Mouse (Mus musculus): Measurements from ENCODE around the gene Gm10190. TPM values are rescaled to one million over a fixed set of nuclear protein-coding genes. Genes with fewer than 3 reads are reported as not detected.
"Not testable (repeated sequence)": the region's sequence is repeated elsewhere in the genome, so short reads cannot be mapped to it uniquely, and the experiment has no call there.

Gm10190 gene
- total and polyA plus RNA-seq, 2 experiments from 2014 or later = 5.0 TPM; not detected in 1

DNA sequence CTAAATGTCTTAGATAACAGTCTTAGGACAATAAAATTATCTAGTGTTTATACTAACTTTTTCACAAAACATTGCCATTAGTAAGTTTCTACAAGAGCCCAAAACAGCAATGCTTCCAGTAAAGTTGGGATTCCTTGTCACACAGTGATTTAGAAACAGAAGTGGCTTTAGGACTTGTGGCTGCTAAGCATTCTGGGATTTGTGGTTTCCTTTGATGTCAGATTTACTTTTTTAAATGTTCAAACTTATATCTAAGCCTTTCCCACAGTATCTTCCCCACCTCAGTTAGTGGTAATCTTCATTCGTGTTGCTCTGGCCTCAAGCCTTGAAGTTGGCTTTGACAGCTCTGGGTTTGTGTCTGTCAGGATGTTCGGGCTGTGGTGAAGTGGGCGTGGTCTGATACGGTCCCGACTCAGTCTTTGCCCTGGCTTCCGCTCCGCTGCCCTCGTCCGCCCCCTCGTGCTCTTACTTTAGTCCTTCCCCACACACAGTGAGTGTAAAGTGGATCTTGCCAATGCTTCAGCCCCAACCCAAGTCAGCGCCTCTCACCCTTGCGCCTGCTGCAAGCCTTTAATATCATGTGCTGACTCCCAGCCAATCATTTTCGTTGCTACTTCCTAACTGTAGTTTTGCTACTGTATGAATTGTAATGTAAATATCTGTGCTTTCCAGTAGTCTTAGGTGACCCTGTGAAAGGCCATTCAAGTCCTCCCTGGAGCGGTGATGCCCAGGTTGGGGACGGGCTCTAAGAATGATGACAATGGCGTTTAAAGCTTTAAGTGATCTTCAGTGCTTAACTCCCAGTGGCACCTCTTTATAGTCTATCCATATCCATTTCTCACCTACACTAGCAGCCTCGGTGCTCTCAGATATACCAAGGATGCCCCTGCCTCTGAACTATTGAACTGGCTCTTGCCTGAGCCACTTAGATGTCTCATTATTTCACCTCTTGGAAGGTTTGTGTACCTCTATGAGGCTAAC lies 18.4 kb upstream of the Gm10190 start:
- peak; percentile 64 for DNase-seq (ENCODE audit: low spot score)
- peak; percentile 65 for TF ChIP-seq CTCF (IDR thresholded peaks at IDR 0.05)

GRCm38 (mm10) chr17:80390024-80390423 lies 16.7 kb upstream of the Gm10190 start:
- no peaks in the 10 kb centered on the region for H3K4me1 ChIP-seq (ENCODE audit: insufficient read depth, low read length)
- no peak for ATAC-seq (ENCODE audit: low FRiP score)
- no peak for TF ChIP-seq CTCF (IDR thresholded peaks at IDR 0.05)
- no peak for DNase-seq (ENCODE audit: low spot score)
- H3K9ac ChIP-seq (replicated peaks; ENCODE audit: low read length, poor library complexity, severe bottlenecking) = no peak overlapping the region
- H3K27me3 ChIP-seq (ENCODE audit: insufficient read depth, low read length) = no peaks in the 10 kb centered on the region
- no peak overlapping the region for H3K27ac ChIP-seq (ENCODE audit: low read depth, low read length)
- H3K4me3 ChIP-seq (ENCODE audit: low read depth, low read length) = no peak overlapping the region
- no peak overlapping the region for H3K4me2 ChIP-seq (ENCODE audit: low read depth, low read length, poor library complexity, severe bottlenecking)
- H3K36me3 ChIP-seq (ENCODE audit: insufficient read depth, low read length) = no peaks in the 10 kb centered on the region
- H3K9me3 ChIP-seq (ENCODE audit: low read length) = no peaks in the 10 kb centered on the region
- WGBS = 66% methylated on average over 10 of the region's 10 CpGs

More for the DNA sequence above, 18.4 kb upstream of the Gm10190 start:
- Histone ChIP-seq H3K4me2 (ENCODE audit: low read depth, low read length, poor library complexity, severe bottlenecking) (peak overlapping the region; percentile 59), H3K4me1 (ENCODE audit: insufficient read depth, low read length) (no peaks in the 10 kb centered on the region), H3K9me3 (ENCODE audit: low read length) (no peaks in the 10 kb centered on the region), H3K4me3 (ENCODE audit: low read depth, low read length) (peak overlapping the region; percentile 47), H3K36me3 (ENCODE audit: insufficient read depth, low read length) (no peaks in the 10 kb centered on the region), H3K27ac (ENCODE audit: low read depth, low read length) (no peak overlapping the region), H3K9ac (replicated peaks; ENCODE audit: low read length, poor library complexity, severe bottlenecking) (0 out of 2 replicates have a peak overlapping the region, but pooled peaks have one; percentile 20), H3K27me3 (ENCODE audit: insufficient read depth, low read length) (no peaks in the 10 kb centered on the region)
- 15% methylated on average over 17 of the region's 17 CpGs for WGBS
- peak; percentile 85 for ATAC-seq (ENCODE audit: low FRiP score)

GRCm38 (mm10) chr17:80385671-80386070 lies 12.3 kb upstream of the Gm10190 start:
- Histone ChIP-seq H3K27me3 (ENCODE audit: insufficient read depth, low read length) (no peaks in the 10 kb centered on the region), H3K4me1 (ENCODE audit: insufficient read depth, low read length) (no peaks in the 10 kb centered on the region)
- 63% methylated on average over 1 of the region's 1 CpGs for WGBS

GRCm38 (mm10) chr17:80378386-80378785 lies 5.0 kb upstream of the Gm10190 start:
- not testable (repeated sequence) for ATAC-seq (ENCODE audit: low FRiP score)

More at GRCm38 (mm10) chr17:80385671-80386070, 12.3 kb upstream of the Gm10190 start:
- H3K27ac ChIP-seq (ENCODE audit: low read depth, low read length) = no peak overlapping the region
- no peaks in the 10 kb centered on the region for H3K9me3 ChIP-seq (ENCODE audit: low read length)
- no peak overlapping the region for H3K4me3 ChIP-seq (ENCODE audit: low read depth, low read length)
- TF ChIP-seq CTCF (IDR thresholded peaks at IDR 0.05) = no peak
- ATAC-seq (ENCODE audit: low FRiP score) = no peak
- no peak for DNase-seq (ENCODE audit: low spot score)
- H3K36me3 ChIP-seq (ENCODE audit: insufficient read depth, low read length) = no peaks in the 10 kb centered on the region
- H3K9ac ChIP-seq (replicated peaks; ENCODE audit: low read length, poor library complexity, severe bottlenecking) = no peak overlapping the region
- H3K4me2 ChIP-seq (ENCODE audit: low read depth, low read length, poor library complexity, severe bottlenecking) = no peak overlapping the region

DNA sequence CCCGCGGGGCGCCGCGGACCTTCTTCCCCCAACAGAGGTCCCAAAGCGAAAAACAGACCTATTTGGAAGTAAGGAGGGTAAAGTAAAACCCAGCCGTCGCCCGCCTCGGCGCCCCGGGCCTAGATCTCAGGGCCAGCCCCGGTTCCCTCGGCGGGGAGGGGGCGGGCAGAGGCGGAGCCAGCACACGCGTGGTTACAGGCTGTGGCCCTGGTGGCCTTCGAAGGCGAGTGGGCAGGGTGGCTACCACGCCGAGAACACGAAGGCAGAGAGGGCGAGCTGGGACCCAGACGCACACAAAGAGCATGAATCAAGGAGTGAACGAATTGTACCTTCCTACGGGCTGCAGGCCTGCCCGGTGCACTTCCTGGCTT lies 370 bp upstream of the Gm10190 start:
- H3K9ac ChIP-seq (replicated peaks; ENCODE audit: low read length, poor library complexity, severe bottlenecking) = peak overlapping the region; percentile 72
- H3K27me3 ChIP-seq (ENCODE audit: insufficient read depth, low read length) = no peaks in the 10 kb centered on the region
- DNase-seq (ENCODE audit: low spot score) = no peak
- TF ChIP-seq CTCF (IDR thresholded peaks at IDR 0.05) = no peak
- ATAC-seq (ENCODE audit: low FRiP score) = peak; percentile 82
- 0 out of 2 replicates have a peak, but pooled peaks cover 3% of the 10 kb centered on the region for H3K4me1 ChIP-seq (ENCODE audit: insufficient read depth, low read length)
- H3K27ac ChIP-seq (ENCODE audit: low read depth, low read length) = peak overlapping the region; percentile 83
- H3K9me3 ChIP-seq (ENCODE audit: low read length) = no peaks in the 10 kb centered on the region
- peak overlapping the region; percentile 45 for H3K4me3 ChIP-seq (ENCODE audit: low read depth, low read length)
- H3K36me3 ChIP-seq (ENCODE audit: insufficient read depth, low read length) = no peaks in the 10 kb centered on the region
- 16% methylated on average over 28 of the region's 29 CpGs for WGBS
- peak overlapping the region; percentile 75 for H3K4me2 ChIP-seq (ENCODE audit: low read depth, low read length, poor library complexity, severe bottlenecking)

More at GRCm38 (mm10) chr17:80378386-80378785, 5.0 kb upstream of the Gm10190 start:
- not testable (repeated sequence) for H3K36me3 ChIP-seq (ENCODE audit: insufficient read depth, low read length); H3K9ac ChIP-seq (replicated peaks; ENCODE audit: low read length, poor library complexity, severe bottlenecking); H3K4me1 ChIP-seq (ENCODE audit: insufficient read depth, low read length); H3K4me3 ChIP-seq (ENCODE audit: low read depth, low read length); DNase-seq (ENCODE audit: low spot score); H3K27me3 ChIP-seq (ENCODE audit: insufficient read depth, low read length); H3K27ac ChIP-seq (ENCODE audit: low read depth, low read length); H3K9me3 ChIP-seq (ENCODE audit: low read length); H3K4me2 ChIP-seq (ENCODE audit: low read depth, low read length, poor library complexity, severe bottlenecking)

DNA sequence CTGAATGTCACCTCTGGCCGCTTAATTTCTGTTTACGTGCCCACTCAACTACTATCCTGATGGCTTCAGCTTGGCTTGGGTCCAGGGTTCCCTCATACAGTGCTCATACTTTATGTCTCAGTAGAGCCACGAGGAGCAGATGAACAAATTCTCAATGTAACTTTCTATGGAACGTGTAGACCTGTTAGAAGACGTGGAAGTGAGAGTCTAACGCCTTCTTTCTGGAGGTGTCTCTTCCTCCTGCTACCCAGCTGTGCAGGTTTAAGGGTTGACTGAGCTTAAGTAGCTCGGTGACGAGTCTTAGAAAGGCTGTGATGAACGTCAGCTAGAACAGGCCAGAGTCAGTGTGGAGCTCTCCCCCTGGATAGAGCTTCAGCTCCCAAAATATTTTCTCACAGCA lies 4.7 kb downstream of the Gm10190 start:
- DNase-seq (ENCODE audit: low spot score) (no peak), ATAC-seq (ENCODE audit: low FRiP score) (no peak)
- Histone ChIP-seq H3K4me1 (ENCODE audit: insufficient read depth, low read length) (0 out of 2 replicates have a peak, but pooled peaks cover under 1% of the 10 kb centered on the region), H3K9me3 (ENCODE audit: low read length) (no peaks in the 10 kb centered on the region), H3K36me3 (ENCODE audit: insufficient read depth, low read length) (no peaks in the 10 kb centered on the region), H3K4me2 (ENCODE audit: low read depth, low read length, poor library complexity, severe bottlenecking) (no peak overlapping the region), H3K4me3 (ENCODE audit: low read depth, low read length) (no peak overlapping the region), H3K9ac (replicated peaks; ENCODE audit: low read length, poor library complexity, severe bottlenecking) (no peak overlapping the region), H3K27me3 (ENCODE audit: insufficient read depth, low read length) (no peaks in the 10 kb centered on the region), H3K27ac (ENCODE audit: low read depth, low read length) (no peak overlapping the region)
- WGBS = 84% methylated on average over 9 of the region's 9 CpGs
- no peak for TF ChIP-seq CTCF (IDR thresholded peaks at IDR 0.05)

Data from midbrain, postnatal 0 days (tissue).